Mouse (Mus musculus) thymus, postnatal 0 days (tissue): ENCODE results near the gene Rfc4. TPM values are rescaled to one million over a fixed set of nuclear protein-coding genes. Genes with fewer than 3 reads are reported as not detected.
A peak's percentile ranks its signal among the peaks of the same experiment; 100 is the strongest.

Source experiments
- DNase-seq: peaks from one replicate; pipeline ENCODE4 v3.0.0-alpha.2; 2015; ENCODE audit warnings: low spot score
- polyA plus RNA-seq: library from polyadenylated mRNA; unstranded; fragments of >200 nt; fragmentation: Nextera tagmentation; extraction: Ambion mirVana; gene quantifications from 2 replicates; pipeline ENCODE4 v1.2.1, GENCODE M21; 2015

Gene Rfc4
- polyA plus RNA-seq, 1 experiment from 2014 or later = 158 TPM

GRCm38 (mm10) chr16:23135421-23136149, 8.0 kb upstream of the Rfc4 start:
- DNase-seq = peak; percentile 67

- DNase-seq = no peak
Observed at GRCm38 (mm10) chr16:23132336-23132735, 4.8 kb upstream of the Rfc4 start.

DNA sequence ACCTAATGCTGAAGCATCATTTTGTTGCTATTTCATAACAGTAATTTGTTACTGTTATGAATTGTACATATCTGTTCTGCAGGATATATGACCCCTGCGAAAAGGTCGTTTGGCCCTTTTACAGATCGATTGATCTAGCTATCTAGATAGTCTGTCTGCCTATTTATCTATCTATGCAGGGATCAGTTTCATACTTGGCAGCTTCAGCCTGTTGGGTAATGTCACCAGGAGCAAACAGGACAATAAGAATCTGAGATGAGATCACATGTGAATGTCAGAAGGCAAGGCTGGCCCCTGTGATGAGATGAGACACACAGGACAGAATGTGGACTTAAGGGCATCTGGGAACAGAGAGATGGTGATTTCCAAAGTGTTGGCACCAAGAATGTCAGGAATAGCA, 2.8 kb upstream of the Rfc4 start:
- no peak for DNase-seq

- DNase-seq = no peak
Observed at GRCm38 (mm10) chr16:23127311-23127672, 245 bp downstream of the Rfc4 start.

GRCm38 (mm10) chr16:23124398-23124797, 3.1 kb downstream of the Rfc4 start:
- no peak for DNase-seq

GRCm38 (mm10) chr16:23123104-23123503, 4.4 kb downstream of the Rfc4 start:
- DNase-seq = no peak

DNA sequence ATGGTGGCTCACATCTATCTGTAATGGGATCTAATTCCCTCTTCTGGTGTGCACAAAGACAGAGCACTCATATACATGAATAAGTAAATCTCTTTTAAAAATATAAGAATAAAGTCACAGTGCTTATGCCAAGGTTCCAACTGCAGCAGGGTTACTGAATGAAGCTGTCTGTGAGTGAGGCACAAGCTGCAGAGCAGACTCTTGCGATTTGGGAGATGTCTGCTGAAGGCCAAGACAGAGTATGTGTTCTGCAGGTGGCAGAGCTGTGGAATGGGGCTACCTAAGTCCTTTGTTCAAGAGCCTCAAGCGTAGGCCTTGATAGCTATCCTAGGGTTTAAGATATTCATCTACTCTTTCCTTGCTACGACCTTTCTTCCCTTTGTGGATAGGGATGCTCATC, 5.1 kb downstream of the Rfc4 start:
- DNase-seq = no peak

DNA sequence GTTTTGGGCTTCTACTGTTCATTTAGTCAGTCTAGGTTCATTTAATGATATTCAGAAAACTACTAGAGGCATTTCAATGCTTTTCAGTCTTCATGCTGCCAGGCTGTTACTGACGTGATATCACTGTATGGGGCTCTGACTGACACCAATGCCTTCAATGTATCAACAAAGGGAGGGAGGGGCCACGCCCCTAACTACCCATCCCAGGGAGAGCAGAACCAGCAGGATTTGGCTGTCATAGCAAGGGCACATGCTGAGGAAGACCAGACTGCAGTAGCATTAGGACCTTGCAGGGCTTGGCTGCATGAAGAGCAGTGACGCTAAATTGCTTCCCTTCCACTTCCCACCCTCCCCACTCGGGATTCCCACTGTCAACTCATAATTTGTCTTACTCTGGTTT, 10.4 kb downstream of the Rfc4 start:
- no peak for DNase-seq

DNA sequence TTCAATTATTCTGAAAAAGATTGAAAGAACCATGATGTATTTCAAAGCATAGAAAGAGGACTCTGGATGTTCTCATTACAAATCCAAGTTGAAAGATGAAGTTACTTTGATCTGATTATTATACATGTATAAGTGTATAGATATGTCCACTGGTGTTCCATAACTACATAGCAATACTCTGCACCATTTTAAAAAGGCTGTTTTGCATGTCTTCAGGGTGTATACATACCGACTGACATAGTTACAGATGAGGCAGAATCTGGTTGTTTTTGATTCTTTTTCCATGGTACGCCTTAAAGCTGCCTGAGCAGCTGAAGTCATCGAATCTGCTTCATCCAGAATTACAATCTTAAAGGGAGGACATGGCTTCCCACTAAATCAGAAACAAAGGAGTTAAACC, 12.1 kb downstream of the Rfc4 start:
- no peak for DNase-seq

- no peak for DNase-seq
Observed at GRCm38 (mm10) chr16:23114339-23115171, 13.0 kb downstream of the Rfc4 start.

DNA sequence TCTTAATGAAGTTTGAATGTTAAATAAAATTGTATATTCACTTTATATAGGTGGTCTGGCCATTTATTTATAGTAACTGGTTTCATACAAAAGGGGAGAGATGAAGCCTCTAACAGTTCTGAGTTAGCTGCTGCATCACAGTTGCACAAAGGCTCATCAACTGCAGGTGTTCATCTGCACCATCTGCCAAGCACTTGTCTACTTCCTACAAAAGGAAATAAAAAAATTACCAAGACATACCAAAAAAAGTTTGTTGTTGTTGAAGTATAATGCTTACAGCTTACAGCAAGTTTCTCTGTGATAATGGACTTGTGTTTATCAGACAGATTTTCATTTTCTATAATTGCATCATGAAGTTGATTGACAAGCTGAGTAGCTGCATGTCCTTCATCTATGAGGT, 13.6 kb downstream of the Rfc4 start:
- DNase-seq = no peak

DNA sequence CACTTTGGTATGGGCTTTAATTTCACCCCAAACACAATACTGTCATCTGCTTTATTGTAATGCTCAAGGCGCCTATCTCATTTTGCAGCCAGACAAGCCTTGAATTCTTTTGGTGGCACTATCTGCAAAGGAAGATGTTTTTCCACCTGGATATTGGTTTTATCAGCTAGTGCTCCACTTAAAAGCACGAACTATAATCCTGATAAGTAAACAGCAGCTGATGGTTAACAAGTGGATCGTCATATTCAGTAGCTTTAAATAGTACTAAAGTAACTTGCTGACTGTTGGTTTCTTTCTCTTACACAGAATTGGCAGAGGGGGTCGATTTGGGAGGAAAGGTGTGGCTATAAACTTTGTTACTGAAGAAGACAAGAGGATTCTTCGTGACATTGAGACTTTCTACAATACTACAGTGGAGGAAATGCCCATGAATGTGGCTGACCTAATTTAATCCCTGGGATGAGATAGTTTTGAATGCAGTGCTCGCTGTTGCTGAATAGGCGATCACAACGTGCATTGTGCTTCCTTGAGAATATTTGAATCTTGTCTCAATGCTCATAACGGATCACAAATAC, 14.6 kb downstream of the Rfc4 start:
- no peak for DNase-seq

DNA sequence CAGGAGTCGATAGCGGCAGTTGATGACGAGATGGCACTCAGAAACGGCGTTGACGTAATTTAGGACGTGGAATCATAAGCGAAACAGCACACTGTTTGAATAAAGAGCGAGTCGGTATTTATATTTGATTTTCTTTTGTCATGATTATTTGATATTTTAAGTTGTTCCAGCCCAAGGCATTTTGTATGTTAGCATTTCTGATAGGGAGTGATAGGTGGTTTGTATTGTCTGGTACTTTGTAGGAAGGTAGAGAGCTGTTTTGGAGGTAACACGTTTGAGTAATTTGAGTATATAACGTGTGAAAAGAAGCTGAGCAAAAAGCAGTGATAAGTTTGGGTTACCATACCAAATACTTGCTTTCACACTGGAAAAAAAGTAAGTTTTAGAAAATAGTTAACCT, 15.2 kb downstream of the Rfc4 start:
- no peak for DNase-seq

- no peak for DNase-seq
Observed at GRCm38 (mm10) chr16:23109350-23110280, 17.9 kb downstream of the Rfc4 start.

GRCm38 (mm10) chr16:23108943-23109342, 18.6 kb downstream of the Rfc4 start:
- DNase-seq = no peak

GRCm38 (mm10) chr16:23107946-23108759, 19.4 kb downstream of the Rfc4 start:
- DNase-seq = peak; percentile 88

DNA sequence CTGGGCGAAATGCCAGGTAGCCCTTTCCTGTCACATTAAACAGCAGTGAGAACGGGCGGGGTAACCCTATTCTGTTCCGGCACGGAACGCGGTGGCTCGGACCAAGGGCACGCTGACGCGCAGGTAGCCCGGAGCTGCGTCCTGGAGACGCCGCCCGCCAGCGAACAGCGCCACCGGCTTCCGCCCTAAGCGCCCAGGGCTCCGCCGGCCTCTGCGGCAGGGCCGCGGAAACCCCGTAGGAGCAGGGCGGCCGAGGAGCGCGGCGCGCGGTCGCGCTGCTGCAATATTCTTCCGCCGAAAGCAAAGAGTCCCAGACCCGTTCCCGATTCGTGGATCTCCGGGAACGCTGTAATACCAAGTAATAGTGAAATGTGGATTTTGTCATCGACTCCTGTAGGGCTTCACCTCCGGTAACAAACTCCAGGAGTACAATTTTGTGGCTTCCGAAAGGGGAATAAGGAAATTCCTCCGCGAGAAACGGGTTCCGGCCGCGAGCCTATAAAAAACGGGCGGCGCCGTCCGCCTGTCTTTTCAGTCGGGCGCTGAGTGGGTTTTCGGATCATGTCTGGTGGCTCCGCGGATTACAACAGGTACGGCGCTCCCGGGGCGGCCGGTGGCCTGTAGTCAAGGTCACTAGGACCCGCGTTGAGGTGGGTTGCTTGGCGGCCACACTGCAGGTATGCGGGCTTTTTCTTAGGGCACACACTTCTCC, 20.1 kb downstream of the Rfc4 start, which contains the start of gene Eif4a2:
Gene Eif4a2 (plus strand): TSS at position 214 of the 712 bp plus-strand sequence.
- DNase-seq = peak; percentile 95

DNA sequence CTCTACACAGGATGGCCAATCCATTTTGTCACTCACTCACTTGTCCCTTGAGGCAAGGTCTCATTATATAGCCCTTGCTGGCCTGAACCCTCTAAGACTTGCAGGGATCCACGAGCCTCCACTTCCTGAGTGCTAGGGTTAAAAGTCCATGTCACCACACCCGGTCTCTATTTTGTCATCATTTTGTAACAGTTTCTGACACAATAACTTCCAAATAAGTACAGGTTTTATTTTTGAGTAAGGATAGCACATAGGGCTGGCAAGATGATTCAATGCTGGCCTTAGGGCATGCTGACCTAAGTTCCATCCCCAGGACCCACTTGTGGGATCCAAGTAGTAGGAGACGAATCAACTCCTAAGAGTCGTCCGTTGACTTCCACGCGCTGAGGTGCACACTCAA, 21.4 kb downstream of the Rfc4 start:
- no peak for DNase-seq

- no peak for DNase-seq
Observed at GRCm38 (mm10) chr16:23103841-23104240, 23.7 kb downstream of the Rfc4 start.
